Mouse (Mus musculus) limb, embryonic 12.5 days (tissue): ENCODE results near the gene Nbl1. TPM values are rescaled to one million over a fixed set of nuclear protein-coding genes. Genes with fewer than 3 reads are reported as not detected.

Experiments
- ATAC-seq: fragments of 200-750 bp; cut with Nextera tagmentation; 2 replicates; pipeline ENCODE4 v1.8.0; 2017; ENCODE audit warnings: low read depth, moderate TSS enrichment; ENCODE audit not compliant: insufficient number of reproducible peaks, insufficient read depth, low FRiP score, low TSS enrichment
- H3K27ac ChIP-seq: fragments of 300-500 bp; sonication (generic); 2 replicates; pipeline ENCODE4 v1.5.1; 2016; ENCODE audit warnings: mild to moderate bottlenecking, moderate library complexity
- H3K27me3 ChIP-seq: fragments of 300-500 bp; sonication (generic); 2 replicates; pipeline ENCODE4 v1.6.1; 2016; ENCODE audit warnings: mild to moderate bottlenecking, moderate library complexity
- H3K36me3 ChIP-seq: fragments of 300-500 bp; sonication (generic); 2 replicates; pipeline ENCODE4 v1.6.1; 2016; ENCODE audit warnings: mild to moderate bottlenecking, moderate library complexity
- H3K4me1 ChIP-seq: fragments of 300-500 bp; sonication (generic); replicated peaks from 2 replicates; pipeline ENCODE4 v1.6.1; 2016
- H3K4me2 ChIP-seq: fragments of 300-500 bp; sonication (generic); 2 replicates; pipeline ENCODE4 v1.6.1; 2016; ENCODE audit warnings: mild to moderate bottlenecking, moderate library complexity
- H3K4me3 ChIP-seq: fragments of 300-500 bp; sonication (generic); replicated peaks from 2 replicates; pipeline ENCODE4 v1.5.1; 2016; ENCODE audit warnings: mild to moderate bottlenecking
- H3K9ac ChIP-seq: fragments of 300-500 bp; sonication (generic); replicated peaks from 2 replicates; pipeline ENCODE4 v1.6.1; 2016; ENCODE audit warnings: mild to moderate bottlenecking, moderate library complexity
- H3K9me3 ChIP-seq: fragments of 300-500 bp; sonication (generic); 2 replicates; pipeline ENCODE4 v1.6.1; 2016; ENCODE audit warnings: mild to moderate bottlenecking, moderate library complexity
- WGBS: fragments of 180-500 bp; shearing (Covaris S2); methylation state at CpG from one replicate; pipeline ENCODE4 v1.1.7; 2016; 5-methylcytosine and 5-hydroxymethylcytosine counted together
- polyA plus RNA-seq: library from polyadenylated mRNA; unstranded; fragments of >200 nt; fragmentation: Nextera tagmentation; extraction: Ambion mirVana; gene quantifications from 2 replicates; pipeline ENCODE4 v1.2.1, GENCODE M21; 2016

Nbl1 gene
- polyA plus RNA-seq, 1 experiment from 2014 or later: 141 TPM

- Histone ChIP-seq H3K27me3 (peaks cover 16% of the 10 kb centered on the region), H3K4me1 (peaks cover 8% of the 10 kb centered on the region; the same call in 1 of the 2 replicates), H3K9me3 (peaks cover 6% of the 10 kb centered on the region), H3K36me3 (no peaks in the 10 kb centered on the region), H3K27ac (no peak overlapping the region), H3K4me3 (no peak overlapping the region), H3K4me2 (no peak overlapping the region), H3K9ac (no peak overlapping the region)
- no peak for ATAC-seq
- 77% methylated on average over 5 of the region's 5 CpGs for WGBS
These were observed 50.2 kb downstream of the Nbl1 start for GRCm38 (mm10) chr4:139042611-139043010.

GRCm38 (mm10) chr4:139040084-139040839 is 52.5 kb downstream of the Nbl1 start:
- no peak for ATAC-seq
- 4% methylated on average over 10 of the region's 10 CpGs for WGBS
- H3K4me3 ChIP-seq: no peak overlapping the region

GRCm38 (mm10) chr4:139037795-139038607 is 54.8 kb downstream of the Nbl1 start:
- H3K4me1 ChIP-seq: peaks cover 8% of the 10 kb centered on the region; the same call in 1 of the 2 replicates
- 75% methylated on average over 17 of the region's 17 CpGs for WGBS
- H3K27me3 ChIP-seq: peaks cover 16% of the 10 kb centered on the region
- H3K4me2 ChIP-seq: no peak overlapping the region
- ATAC-seq: no peak
- H3K9me3 ChIP-seq: no peaks in the 10 kb centered on the region
- no peaks in the 10 kb centered on the region for H3K36me3 ChIP-seq
- H3K4me3 ChIP-seq: no peak overlapping the region
- H3K27ac ChIP-seq: no peak overlapping the region
- H3K9ac ChIP-seq: no peak overlapping the region

More at GRCm38 (mm10) chr4:139040084-139040839, 52.5 kb downstream of the Nbl1 start:
- Histone ChIP-seq H3K9ac (no peak overlapping the region), H3K36me3 (no peaks in the 10 kb centered on the region), H3K9me3 (peaks cover 6% of the 10 kb centered on the region), H3K4me2 (no peak overlapping the region), H3K27me3 (peaks cover 16% of the 10 kb centered on the region), H3K4me1 (peaks cover 8% of the 10 kb centered on the region; the same call in 1 of the 2 replicates), H3K27ac (no peak overlapping the region; the same call in 1 of the 2 replicates)

GRCm38 (mm10) chr4:139035799-139036198 is 57.0 kb downstream of the Nbl1 start:
- no peak overlapping the region for H3K4me2 ChIP-seq
- WGBS: 94% methylated on average over 3 of the region's 3 CpGs

GRCm38 (mm10) chr4:139034942-139035341 is 57.9 kb downstream of the Nbl1 start:
- 87% methylated on average over 3 of the region's 3 CpGs for WGBS
- no peaks in the 10 kb centered on the region for H3K36me3 ChIP-seq
- H3K9me3 ChIP-seq: no peaks in the 10 kb centered on the region
- H3K4me3 ChIP-seq: no peak overlapping the region
- H3K9ac ChIP-seq: no peak overlapping the region
- no peak overlapping the region for H3K4me2 ChIP-seq
- H3K4me1 ChIP-seq: 0 out of 2 replicates have a peak, but pooled peaks cover 5% of the 10 kb centered on the region
- ATAC-seq: no peak
- no peak overlapping the region for H3K27ac ChIP-seq
- peaks cover 8% of the 10 kb centered on the region; the same call in 1 of the 2 replicates for H3K27me3 ChIP-seq

More at GRCm38 (mm10) chr4:139035799-139036198, 57.0 kb downstream of the Nbl1 start:
- Histone ChIP-seq H3K27ac (no peak overlapping the region), H3K9me3 (no peaks in the 10 kb centered on the region), H3K4me1 (peaks cover 11% of the 10 kb centered on the region; the same call in 1 of the 2 replicates), H3K36me3 (no peaks in the 10 kb centered on the region), H3K9ac (no peak overlapping the region), H3K27me3 (peaks cover 16% of the 10 kb centered on the region), H3K4me3 (no peak overlapping the region)
- no peak for ATAC-seq

GRCm38 (mm10) chr4:139034540-139034939 is 58.3 kb downstream of the Nbl1 start:
- ATAC-seq: no peak
- Histone ChIP-seq H3K4me1 (0 out of 2 replicates have a peak, but pooled peaks cover 3% of the 10 kb centered on the region), H3K4me3 (no peak overlapping the region), H3K4me2 (no peak overlapping the region), H3K27ac (no peak overlapping the region), H3K27me3 (0 out of 2 replicates have a peak, but pooled peaks cover 4% of the 10 kb centered on the region), H3K9me3 (no peaks in the 10 kb centered on the region), H3K9ac (no peak overlapping the region), H3K36me3 (no peaks in the 10 kb centered on the region)
- WGBS: 48% methylated on average over 4 of the region's 4 CpGs

GRCm38 (mm10) chr4:139034010-139034367 is 58.8 kb downstream of the Nbl1 start:
- Histone ChIP-seq H3K9me3 (no peaks in the 10 kb centered on the region), H3K36me3 (no peaks in the 10 kb centered on the region), H3K27ac (no peak overlapping the region), H3K4me3 (no peak overlapping the region), H3K4me2 (no peak overlapping the region), H3K4me1 (0 out of 2 replicates have a peak, but pooled peaks cover 3% of the 10 kb centered on the region), H3K9ac (no peak overlapping the region), H3K27me3 (no peaks in the 10 kb centered on the region)
- no peak for ATAC-seq
- 89% methylated on average over 8 of the region's 8 CpGs for WGBS

GRCm38 (mm10) chr4:139033263-139034009 is 59.4 kb downstream of the Nbl1 start:
- Histone ChIP-seq H3K4me1 (0 out of 2 replicates have a peak, but pooled peaks cover 3% of the 10 kb centered on the region), H3K27me3 (no peaks in the 10 kb centered on the region), H3K4me3 (no peak overlapping the region), H3K9me3 (no peaks in the 10 kb centered on the region), H3K9ac (no peak overlapping the region), H3K27ac (no peak overlapping the region), H3K4me2 (no peak overlapping the region), H3K36me3 (no peaks in the 10 kb centered on the region)
- WGBS: 84% methylated on average over 11 of the region's 11 CpGs
- ATAC-seq: no peak

GRCm38 (mm10) chr4:139032521-139032920 is 60.3 kb downstream of the Nbl1 start:
- Histone ChIP-seq H3K4me1 (0 out of 2 replicates have a peak, but pooled peaks cover 3% of the 10 kb centered on the region), H3K4me3 (no peak overlapping the region), H3K36me3 (no peaks in the 10 kb centered on the region), H3K9ac (no peak overlapping the region), H3K9me3 (no peaks in the 10 kb centered on the region), H3K27me3 (no peaks in the 10 kb centered on the region), H3K27ac (no peak overlapping the region), H3K4me2 (no peak overlapping the region)
- 56% methylated on average over 12 of the region's 12 CpGs for WGBS
- no peak for ATAC-seq
